Mouse (Mus musculus) brain, embryonic 14.5 days (tissue): ENCODE measurements around the gene Pgbd5.

Experiments
- CTCF ChIP-seq: fragments of 200-500 bp; IDR thresholded peaks from 2 replicates; pipeline ENCODE4 v1.5.1; 2012; ENCODE audit warnings: inconsistent platforms, mild to moderate bottlenecking, moderate library complexity, borderline replicate concordance; ENCODE audit not compliant: insufficient read depth, insufficient read length; ENCODE audit errors: extremely low read depth
- POLR2A ChIP-seq: fragments of 200-500 bp; IDR thresholded peaks from 2 replicates; pipeline ENCODE4 v1.6.1; 2012; ENCODE audit warnings: mild to moderate bottlenecking, inconsistent platforms, borderline replicate concordance; ENCODE audit not compliant: poor library complexity, insufficient read depth, insufficient read length, severe bottlenecking; ENCODE audit errors: extremely low read depth

DNA sequence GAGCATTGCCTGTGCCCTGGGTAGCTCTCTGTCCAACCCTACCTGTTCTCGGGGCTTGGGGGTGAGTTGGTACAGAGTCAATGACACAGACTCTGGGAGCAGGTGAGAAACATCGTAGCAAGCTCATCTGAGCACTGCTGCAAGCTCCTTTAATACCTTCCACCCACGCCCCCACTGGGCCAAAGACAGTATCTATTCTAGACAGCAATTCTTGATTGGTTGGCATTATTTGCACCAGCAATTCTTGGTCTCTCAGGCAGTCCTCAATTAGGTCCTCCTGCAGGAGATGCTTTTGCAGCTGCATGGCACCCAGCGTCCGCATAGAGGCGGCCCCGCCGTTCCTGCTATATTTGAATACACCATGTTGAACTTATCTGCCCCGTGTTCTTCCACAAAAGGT is 22.7 kb upstream of the Pgbd5 start:
- TF ChIP-seq POLR2A (no peak), CTCF (no peak)
